Mouse (Mus musculus) frontal cortex, postnatal 14 days (tissue): ENCODE measurements around the gene Baz2b.

ENCODE experiments used
- DNase-seq, 2 experiments: peaks; one replicate each; pipeline ENCODE4 v3.0.0; 2022; ENCODE audit warnings: low spot score in 2 of 2

Baz2b gene

DNA sequence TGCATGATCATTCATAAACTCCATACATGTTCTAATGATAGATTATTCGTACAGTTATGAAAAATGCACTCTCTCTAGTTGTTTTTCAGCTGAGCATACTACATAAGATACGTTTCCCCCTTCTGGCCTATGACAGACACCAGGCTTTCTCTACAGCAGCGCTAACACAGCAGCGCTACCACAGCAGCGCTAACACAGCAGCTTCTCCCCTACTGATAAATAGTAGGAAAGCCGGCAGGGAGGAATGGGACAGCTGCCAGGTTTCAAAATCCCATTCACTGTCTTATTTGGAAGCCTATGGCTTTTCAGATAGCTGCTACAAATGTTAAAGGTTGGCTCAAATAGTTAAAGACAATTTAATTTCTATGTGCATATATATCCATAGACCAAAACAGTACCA lies 251.1 kb downstream of the Baz2b start:
- DNase-seq, result no peak

DNA sequence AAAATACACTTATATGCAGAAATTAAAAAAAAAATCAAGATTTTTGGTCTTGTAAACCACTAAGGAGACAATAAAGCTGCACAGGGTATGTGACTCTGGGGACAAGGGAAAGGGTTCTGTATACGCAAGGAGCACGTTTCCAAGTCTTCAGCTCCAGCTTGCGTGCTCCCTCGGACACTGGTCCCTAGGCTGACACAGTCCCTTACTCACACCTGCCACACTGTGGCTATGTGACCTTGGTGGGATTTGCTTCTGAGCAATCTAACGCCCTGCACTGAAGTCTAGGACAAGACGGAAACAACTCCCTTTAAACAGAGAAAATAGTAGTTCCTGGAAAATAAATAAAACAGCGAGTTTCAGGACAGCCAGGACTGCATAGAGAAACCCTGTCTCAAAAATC lies 253.7 kb downstream of the Baz2b start:
- DNase-seq, result no peak

DNA sequence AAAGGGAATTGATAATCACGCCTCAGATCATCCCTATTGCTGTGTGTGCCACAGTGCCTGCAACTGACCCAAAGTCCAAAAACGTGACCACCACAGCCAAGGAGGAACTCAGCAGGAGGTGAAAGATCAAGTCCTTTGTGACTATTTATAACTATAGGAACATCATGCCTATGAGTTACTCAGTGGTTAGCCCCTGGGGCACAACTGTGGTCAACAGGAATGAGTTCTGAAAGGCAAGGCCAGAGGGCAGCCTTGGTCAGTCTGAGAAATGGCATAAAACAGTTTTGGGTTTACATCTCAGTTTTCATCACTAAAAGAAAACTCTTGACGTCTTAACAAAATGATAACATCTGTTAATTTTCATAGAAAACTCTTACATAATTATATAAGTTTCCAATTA lies 254.8 kb downstream of the Baz2b start:
- DNase-seq, result no peak

DNA sequence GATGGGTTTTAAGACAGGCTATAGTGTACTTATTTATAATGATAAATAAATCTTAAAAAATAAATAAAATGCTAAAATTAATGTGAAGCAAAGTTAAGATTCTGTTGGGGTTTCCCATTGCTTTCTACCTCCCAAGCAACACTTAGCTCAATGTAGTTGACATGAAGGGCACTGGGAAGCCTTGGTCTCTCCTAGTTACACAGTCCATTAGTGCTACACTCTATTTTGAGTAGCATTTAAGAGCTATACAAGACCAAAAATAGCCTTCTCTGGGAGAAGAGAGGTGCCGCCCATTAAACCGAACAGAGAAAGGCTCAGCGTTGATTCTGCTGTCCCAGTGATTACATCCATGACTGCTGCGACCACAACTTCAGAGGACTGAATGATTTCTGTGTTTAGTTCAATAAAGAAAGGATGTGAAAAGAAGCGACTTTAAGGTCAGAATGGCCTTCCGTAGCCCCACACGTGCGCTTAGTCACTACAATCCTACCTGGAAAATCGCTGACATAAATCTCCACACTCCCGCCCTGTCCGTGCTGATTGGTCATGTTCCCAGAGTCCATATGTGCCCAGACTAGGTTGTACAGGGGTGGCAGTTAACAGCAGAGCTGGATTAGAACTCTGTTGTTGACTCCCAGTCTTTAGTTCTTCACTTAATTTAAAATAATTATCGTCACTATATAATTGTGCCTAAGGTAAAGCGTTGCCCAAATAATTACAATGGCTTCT lies 257.2 kb downstream of the Baz2b start:
- DNase-seq, result no peak

DNA sequence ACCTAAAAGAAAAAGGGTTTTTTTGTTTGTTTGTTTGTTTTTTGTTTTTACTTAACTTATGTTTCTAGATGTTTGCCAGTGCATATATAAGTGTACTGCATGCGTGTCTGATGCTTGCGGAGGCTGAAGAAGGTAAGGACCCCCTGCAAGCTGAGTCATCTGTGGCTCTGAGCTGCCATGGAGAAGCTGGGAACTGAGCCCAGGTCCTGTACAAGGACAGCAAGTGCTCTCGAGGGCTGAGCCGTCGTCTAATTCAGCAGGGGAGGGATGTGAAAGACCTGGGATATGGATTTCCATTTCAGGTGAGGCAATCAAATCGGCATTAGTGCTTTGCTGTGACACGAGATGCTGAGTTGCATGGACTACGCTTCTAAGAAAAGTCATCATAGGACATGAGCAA lies 257.9 kb downstream of the Baz2b start:
- DNase-seq, result no peak

DNA sequence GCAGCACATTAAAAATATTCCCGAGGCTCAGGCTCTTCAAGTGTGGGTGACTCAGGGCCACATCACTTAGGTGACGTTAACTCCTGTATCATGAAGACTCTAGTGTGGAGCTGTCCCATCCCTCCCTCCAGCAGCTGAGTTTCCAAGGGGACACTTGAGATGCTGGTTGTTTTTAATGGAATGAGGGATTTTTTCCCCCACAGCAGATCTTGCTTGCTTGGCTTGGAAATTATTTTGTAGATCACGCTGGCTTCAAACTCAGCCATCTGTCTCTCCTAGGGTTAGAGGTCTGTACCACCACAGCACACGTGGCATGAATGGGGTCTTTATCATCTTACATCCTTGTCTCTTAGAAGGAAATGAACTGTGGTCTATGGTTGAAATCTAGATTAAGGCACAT lies 258.5 kb downstream of the Baz2b start:
- no peak for DNase-seq

DNA sequence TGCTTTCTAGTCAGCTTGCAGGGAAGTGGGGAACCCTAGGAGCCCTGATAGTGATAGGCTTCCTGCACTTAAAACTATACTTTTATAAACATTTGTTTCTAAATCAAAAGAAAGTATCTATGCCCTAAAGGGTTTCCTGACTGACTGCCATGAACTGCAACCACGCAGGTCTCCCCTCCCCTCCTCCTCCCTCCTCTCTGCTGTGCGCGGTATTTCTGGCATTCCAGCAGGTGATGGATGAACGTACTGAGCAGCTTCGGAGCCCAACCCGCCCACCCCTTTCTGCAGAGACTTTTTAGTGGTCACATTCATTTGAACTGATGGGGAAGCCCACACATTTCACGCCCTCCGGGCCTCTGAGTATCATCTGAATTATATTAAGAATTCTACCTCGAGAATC lies 273.3 kb downstream of the Baz2b start:
- DNase-seq, result no peak

DNA sequence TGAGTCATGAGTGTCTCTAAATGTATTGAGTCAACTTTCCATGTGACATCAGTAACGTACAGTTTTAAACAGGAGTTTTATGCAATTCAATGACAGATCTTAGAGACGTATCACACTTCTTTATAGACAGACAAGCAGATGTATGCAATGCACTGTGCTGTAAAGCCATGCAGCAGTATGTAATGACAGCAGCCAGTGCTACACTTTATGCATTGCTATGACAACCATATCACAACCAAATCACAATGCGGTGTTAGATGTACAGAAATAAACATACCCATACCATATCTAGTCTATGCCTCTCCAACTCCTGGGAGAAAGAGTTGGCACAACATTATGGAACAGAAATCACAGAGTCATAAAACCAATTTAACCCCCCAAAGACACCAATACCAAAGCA lies 276.5 kb downstream of the Baz2b start:
- DNase-seq, result no peak

DNA sequence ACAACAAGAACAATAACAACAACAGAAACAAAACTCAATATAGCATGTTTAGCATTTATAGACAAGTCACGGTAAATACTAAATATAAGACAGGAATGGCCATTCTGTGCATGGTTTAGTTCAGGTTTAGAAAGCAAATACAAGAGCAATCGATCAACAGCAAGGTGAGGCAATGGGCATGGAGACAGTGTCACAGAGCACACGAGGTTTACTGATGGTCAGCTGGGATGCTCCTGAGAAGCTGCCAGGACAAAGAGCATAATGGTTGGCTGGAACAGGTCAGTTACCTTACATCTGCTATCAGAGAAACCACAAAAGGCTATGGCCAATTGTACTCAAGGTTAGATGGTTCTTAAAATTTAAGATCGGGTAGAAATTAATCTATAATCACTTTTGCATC lies 277.4 kb downstream of the Baz2b start:
- DNase-seq, result no peak

DNA sequence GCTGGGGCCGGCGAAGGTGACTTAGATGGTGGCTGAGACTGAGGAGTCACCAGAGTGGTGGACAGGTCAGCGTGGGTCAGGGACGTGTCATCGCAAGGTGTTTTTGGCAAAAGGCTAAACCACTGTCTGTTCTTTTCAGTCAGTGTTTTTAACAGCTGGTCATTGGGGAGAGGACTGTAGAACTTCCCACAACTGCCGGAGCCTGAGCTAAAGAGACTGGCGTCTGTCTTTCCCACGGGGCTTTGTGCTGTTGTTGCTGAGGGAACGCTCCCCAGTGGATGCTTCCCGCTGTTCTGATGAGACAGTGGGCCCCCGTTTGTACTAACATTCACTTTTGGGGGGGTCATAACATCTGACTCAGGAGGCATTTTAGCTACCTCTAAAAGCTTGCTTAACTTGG lies 296.0 kb downstream of the Baz2b start:
- DNase-seq, result no peak

DNA sequence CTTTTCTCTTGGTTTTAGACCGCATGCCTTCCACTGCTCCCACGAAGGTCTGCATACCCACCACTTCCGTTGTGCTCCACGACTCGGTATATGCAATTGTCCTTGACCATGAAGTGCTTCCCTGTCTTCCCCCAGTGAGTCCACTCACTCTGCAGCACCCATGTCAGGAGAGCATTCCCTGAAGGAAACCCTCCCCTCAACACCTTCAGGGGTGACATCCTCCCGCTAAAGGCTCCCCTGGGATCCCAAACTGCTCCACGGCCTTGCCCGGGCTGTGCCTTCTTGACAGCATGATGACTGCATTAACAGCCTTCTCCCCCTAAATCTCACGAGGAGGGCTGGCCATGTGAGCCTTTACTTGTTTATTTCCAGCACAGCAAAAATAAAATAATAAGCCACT lies 301.6 kb downstream of the Baz2b start:
- no peak for DNase-seq

DNA sequence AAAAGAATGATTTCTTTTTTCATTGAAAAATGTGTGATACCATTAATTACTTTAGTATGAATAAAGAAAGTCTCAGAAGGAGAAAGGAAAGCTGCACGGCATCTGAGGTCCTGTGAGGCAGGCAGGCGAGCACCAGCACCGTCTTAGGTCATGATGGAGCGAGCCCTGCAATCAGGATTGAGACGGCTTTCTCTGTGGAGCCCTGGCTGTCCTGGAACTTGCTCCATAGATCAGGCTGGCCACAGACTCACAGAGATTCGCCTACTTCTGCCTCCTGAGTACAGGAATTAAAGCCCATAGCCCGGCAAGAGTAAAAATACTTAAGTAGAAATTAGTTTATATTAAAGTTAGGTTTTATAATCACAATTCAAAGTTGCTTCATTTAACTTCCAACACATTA lies 305.6 kb downstream of the Baz2b start:
- no peak for DNase-seq

DNA sequence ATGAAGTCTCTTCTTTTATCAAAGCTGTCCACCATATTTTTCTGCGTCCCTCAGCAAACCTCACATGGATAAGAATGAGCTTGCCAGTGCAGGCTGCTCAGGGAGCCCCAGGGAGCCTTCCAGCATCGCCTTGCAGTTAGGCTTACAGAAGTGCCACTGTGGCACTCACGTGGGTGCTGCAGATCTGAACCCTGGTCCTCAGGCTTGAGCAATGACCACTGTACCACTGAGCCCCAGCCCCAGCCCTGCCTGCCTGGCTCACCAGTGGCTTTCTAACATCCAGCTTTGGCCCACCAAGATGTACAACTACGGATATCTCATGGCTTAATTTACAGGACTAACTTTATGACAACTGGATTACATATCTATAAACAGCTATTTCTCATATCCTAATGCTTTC lies 311.0 kb downstream of the Baz2b start:
- no peak for DNase-seq

DNA sequence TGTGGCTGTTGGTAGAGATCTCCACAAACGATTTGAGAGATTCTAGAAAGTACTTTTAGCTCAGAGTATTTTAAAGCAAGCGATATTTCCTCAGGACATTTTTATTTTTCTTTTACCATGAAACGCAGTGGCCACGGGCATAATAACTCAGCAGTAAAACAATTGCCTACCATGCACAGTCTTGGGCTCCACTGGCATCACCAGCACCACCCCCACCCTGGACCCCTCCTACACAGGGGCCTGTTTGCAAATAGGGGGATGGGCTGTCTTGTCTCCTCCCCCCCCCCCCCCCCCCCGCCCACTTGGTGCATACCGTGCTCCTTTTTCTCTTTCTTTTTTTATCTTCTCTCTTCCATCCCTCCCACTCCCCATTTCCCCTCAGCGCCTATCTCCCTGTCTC lies 311.5 kb downstream of the Baz2b start:
- no peak for DNase-seq

DNA sequence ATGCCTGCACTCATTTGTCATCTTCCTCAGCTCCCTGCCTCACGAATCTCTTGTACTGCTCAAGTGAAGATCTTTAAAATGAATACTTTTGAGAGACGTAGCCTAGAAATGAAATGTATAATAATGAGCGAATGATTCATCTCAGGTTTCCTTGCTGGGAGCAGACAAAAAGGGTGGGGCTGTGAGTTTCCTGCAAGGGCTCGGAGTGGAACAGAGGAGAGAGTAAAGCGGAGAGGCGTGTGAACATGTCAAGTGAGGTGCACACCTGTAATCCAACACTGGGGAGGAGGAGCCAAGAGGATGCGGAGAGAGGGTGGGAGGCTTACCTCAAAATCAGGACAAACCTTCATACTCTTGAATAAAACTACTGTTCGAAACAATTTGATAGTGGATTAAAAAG lies 312.8 kb downstream of the Baz2b start:
- no peak for DNase-seq

DNA sequence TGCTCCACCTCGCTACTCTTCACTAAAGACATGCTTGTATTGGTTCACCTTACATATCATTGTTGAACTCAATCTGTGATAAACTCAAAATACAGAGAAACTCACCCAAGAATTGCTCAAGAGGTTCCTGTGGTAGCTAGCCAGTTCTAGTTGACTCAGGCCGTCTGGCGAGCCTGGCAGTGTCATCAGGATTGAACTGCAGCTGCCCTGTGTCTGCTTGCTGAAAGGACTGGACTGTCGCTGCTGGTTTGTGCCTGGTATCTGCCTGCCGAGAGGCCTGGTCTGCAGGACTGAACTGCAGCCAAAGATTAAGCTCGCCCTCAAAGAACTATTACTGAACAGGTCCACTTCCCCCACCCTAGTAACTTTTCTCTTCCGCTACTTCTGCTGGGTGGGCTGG lies 313.2 kb downstream of the Baz2b start:
- no peak for DNase-seq

DNA sequence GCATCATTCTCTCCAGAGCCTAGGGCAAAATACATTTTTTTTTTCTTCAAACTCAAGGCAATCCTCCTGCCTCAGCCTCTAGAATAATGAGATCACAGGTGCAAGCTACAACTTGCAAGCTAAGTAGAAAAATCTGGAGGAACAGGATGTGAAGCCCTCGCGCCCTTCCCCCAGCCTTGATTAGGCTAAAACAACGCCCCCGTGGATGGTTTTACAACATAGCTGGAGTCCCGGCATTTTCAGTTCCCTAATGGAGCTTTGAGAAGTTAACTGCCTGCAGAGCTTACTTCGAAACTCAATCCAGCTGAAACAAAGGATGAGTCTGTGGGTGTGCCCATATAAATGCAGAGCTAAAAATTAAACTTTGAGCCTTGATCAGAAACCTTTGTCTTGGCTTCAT lies 319.9 kb downstream of the Baz2b start:
- DNase-seq, result no peak

DNA sequence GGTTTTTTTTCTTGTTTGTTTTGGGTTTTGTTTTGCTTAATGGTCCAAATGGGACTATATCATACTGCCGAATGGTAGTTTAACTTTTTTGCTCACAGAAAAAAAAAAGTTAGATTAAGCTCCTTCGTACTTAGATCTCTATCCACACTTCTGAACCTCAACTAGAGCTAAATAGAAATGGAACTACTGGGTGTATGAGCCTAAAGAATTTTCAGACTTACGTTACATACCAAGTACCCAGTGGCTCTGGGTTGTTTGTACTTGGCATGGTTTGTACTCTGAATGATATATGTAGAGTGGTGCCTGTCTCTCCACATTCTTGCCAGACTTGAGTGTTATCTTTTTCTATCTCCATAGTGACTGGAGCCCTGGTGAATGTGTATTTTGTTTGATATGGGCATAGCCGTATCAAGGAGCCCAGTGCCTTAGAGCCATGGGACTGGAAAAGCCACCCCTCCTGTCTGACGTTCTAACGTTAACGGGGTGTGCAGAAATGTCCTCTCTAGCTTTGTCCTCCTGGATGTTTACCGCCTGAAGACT lies 326.8 kb downstream of the Baz2b start:
- DNase-seq, result no peak

DNA sequence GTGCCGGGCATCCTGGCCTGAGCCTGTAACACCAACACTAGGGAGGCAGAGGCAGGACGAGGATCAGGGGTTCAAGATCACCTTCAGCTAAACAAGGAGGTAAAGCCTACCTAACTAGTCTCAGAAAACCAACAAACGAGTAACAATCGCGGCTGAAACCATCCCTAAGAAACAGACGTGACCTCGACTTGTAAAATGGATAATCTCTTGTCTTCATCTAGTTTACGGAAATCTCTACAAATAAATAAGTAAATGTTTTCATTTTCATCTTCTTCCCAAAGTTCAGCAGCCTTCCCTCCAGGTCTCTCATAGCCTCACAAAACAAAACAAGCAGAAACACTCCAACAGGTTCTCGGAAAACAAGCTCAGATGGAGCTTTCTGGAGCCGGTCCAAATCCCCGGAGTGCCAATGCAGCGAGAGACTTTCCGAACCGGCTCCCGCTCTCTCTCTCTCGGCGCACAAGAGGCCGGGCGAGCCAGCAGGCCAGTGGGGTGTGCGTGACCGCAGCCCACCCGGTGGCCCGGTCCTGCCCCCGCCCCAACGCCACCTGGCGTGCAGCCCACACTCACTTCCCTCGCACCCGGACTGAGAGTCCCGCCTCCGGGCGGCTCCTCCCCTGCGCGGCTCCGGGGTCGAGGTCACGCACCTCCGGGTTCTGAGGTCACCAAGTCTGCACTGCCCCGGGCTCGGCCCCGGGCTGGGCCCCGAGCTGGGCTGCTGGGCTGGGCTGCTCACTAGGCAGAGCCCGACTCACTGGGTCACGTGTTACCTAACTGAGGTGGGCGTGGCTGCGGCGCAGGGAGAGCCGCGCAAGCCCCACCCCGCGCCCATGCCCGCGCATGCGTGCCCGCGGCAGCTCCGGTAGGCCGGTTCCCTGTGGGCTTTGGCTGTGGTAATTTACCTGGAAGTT lies 327.6 kb downstream of the Baz2b start, which contains the start of gene Wdsub1:
Wdsub1 (minus strand) TSS at position 761 of the 911 bp plus-strand sequence.
- peak; percentile 80 to 82 for DNase-seq

DNA sequence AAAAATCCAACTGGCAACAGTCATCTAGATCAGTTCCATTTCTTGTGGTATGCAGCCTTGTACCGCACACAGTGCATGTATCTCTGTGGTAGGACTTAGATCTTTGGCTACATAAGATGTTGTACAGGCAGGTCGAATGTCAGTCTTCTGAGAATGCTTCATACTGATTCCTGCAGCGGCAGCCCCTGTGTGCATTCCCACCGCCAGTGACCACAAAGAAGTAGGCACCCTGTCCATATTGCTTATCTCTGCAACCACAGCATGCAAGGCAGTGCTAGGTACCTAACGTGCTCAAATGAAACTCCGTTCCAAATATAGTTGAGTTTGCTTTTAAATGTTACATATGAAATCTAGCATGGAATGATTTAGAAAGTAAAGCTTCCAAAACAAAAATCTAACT lies 328.2 kb downstream of the Baz2b start:
- DNase-seq, result no peak

DNA sequence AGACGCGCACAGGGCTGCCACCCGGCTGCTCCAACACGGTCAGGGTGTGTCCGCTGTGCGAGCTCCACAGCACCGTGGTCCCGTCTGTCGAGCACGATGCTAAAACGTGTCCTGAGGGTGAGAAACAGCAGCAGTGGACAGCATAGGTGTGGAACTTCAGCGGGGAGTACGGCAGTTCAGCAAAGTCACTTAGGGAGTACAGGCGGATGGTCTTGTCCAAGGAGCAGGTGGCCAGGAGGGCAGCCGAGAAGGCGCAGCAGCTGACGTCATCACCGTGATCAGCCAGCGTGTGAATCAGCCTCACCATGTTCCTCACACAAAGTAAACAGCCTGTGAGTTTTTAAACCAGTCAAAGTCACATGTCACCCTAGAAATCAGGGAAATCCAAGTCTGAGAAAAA lies 331.4 kb downstream of the Baz2b start:
- DNase-seq, result no peak

DNA sequence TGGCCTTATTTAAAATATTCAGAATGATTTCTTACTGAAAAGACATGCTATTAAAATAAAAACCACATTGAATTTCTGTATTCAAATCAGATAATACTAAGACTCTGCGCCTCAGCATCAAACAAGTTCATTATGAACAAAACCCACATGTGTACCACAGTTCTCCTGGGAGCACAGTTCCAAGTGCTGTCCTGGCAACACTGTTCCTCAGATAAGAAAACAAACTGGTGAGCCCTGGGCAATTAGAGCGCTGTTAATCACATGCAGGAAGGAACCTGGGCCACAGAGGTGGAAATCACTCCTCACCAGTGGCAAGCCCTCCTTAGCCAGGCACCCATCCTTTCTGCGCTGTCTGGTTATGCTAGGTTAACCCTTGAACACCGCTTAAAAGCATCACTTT lies 332.3 kb downstream of the Baz2b start:
- no peak for DNase-seq

DNA sequence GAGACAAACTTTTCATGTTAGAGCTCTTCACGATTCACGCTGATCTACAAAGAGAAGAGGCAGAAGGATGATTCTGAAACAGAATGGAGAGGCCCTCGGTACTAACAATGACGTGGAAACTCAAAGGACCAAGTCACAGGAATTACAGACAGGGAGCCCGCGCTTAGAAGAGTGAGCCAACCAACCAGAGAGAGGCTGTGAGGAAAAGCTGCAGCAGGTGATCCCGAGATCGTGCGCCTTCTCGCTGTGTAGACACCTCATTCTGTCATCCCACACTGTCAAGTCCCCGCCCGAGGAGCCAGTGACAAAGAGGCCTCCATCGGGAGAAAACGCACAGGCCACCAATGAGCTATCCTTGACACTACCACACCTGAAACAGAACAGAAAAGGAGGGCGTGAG lies 333.2 kb downstream of the Baz2b start:
- DNase-seq, result no peak
